Mouse (Mus musculus): ENCODE results near the gene Lrrc29.

GRCm38 (mm10) chr8:105374513-105374966 lies 48.5 kb upstream of the Lrrc29 start:
- peak; percentile 82 for TF ChIP-seq CTCF (IDR thresholded peaks at IDR 0.05)
- TF ChIP-seq EP300 (IDR thresholded peaks at IDR 0.05): no peak
